Mouse (Mus musculus) E14TG2a.4 (cell line): Measurements from ENCODE around the gene Bphl.

ENCODE experiments used
- H3K27me3 ChIP-seq: 2 replicates; pipeline ENCODE4 v1.6.1; 2014; ENCODE audit warnings: low read length, control low read depth; ENCODE audit not compliant: insufficient read depth
- H3K36me3 ChIP-seq: 2 replicates; pipeline ENCODE4 v1.6.1; 2014; ENCODE audit warnings: low read length, control low read depth; ENCODE audit not compliant: insufficient read depth
- H3K4me1 ChIP-seq: replicated peaks from 2 replicates; pipeline ENCODE4 v1.6.1; 2014; ENCODE audit warnings: low read depth, low read length, control low read depth
- H3K4me3 ChIP-seq: replicated peaks from 2 replicates; pipeline ENCODE4 v1.5.1; 2014; ENCODE audit warnings: mild to moderate bottlenecking, low read length
- H3K9me3 ChIP-seq: 2 replicates; pipeline ENCODE4 v1.6.1; 2014; ENCODE audit warnings: low read length, control low read depth
- CTCF ChIP-seq: conservative IDR thresholded peaks from 2 replicates; pipeline ENCODE4 v1.5.1; 2014; ENCODE audit warnings: low read length
- NANOG ChIP-seq: IDR thresholded peaks from 2 replicates; pipeline ENCODE4 v1.6.1; 2014; ENCODE audit warnings: borderline replicate concordance, low read length, mixed read lengths
- POU5F1 ChIP-seq: IDR thresholded peaks from 2 replicates; pipeline ENCODE4 v1.6.1; 2014; ENCODE audit warnings: low read length, borderline replicate concordance

Gene Bphl

DNA sequence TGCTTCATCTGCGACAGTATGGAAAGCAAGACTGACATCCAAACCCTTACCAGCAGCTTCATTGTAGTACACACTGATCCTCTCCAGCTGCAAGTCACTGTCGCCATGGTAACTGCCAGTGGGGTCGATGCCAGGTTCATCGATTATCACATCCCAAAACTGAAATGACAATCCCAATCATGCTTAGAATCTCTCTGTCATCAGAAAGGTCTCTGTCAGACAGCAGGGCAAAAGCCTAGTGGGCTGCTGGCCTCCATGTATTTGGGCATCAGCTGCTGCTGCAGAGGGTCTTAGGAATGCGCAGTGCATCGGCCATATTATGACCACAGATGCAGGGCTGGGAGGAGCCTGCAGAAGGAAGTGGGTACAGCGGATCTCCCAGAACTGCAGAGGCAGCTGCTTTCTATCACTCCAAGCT, 51.5 kb downstream of the Bphl start:
- no peak for TF ChIP-seq CTCF
- TF ChIP-seq POU5F1, result no peak
- no peak for TF ChIP-seq NANOG
- H3K4me1 ChIP-seq, result peaks cover 53% of the 10 kb centered on the region
- no peaks in the 10 kb centered on the region for H3K36me3 ChIP-seq
- no peak overlapping the region for H3K4me3 ChIP-seq
- no peaks in the 10 kb centered on the region for H3K27me3 ChIP-seq
- no peaks in the 10 kb centered on the region for H3K9me3 ChIP-seq

DNA sequence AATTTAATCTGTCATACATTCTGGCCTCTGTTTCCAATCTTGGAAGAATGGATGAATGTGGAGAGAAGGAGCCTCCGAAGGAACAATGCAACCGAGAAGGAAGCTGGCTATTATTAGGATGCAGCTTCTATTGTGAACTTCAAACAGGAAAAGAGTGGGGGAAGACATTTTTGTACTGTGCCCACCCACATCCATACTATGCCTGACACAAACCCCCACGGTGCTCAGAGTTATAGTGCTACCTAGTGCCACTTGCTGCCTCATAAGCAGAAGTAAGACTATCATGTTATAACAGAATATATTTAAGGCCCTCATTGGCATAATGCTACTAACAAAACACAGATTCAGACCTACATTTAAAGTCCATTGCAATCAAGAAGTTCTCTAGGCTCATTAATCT, 52.0 kb downstream of the Bphl start:
- Histone ChIP-seq H3K4me1 (peaks cover 48% of the 10 kb centered on the region), H3K27me3 (no peaks in the 10 kb centered on the region), H3K9me3 (no peaks in the 10 kb centered on the region), H3K36me3 (no peaks in the 10 kb centered on the region), H3K4me3 (no peak overlapping the region)
- TF ChIP-seq POU5F1 (no peak), NANOG (no peak)

DNA sequence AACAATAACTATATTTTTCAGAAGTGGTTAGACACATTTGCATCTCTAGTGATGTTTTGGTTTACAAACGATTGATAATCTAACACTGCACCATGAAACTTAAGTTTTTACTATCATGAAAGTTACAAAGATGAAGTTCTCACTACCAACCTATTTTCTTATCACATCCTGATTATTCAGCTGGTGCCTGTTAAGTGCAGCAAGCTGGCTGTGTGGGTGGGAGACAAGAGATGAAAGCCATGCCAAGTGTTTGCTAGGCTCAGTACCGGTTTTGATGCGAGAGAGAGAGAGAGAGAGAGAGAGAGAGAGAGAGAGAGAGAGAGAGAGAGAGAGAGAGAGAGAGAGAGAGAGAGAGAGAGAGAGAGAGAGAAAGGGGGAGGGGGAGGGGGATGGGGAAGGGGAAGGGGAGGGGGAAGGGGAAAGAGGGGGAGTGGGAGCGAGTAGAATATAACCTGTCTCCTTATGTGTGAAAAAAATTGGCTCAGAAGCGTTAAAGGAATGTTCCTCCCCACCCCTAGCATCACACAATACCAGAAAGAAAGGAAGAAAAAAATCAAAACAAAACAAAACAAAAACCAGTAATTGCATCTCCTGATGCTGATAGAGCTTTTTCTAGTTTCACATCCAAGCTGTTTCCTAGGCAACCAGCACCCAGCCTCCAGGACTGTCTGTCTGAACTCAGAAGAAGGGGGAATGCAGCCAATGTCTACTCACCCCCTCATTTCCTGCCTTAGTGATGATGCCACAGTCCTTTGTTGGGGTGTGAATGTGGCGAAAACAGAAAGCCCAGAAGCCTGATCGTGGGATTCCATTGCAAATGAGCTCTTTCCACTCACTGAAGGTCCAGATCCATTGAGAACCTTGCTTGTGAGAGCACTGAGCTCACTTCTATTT, 58.4 kb downstream of the Bphl start:
- Histone ChIP-seq H3K9me3 (peaks cover 6% of the 10 kb centered on the region), H3K4me1 (peaks cover 19% of the 10 kb centered on the region), H3K4me3 (no peak overlapping the region), H3K27me3 (no peaks in the 10 kb centered on the region), H3K36me3 (no peaks in the 10 kb centered on the region)
- TF ChIP-seq POU5F1 (no peak), NANOG (no peak), CTCF (no peak)

DNA sequence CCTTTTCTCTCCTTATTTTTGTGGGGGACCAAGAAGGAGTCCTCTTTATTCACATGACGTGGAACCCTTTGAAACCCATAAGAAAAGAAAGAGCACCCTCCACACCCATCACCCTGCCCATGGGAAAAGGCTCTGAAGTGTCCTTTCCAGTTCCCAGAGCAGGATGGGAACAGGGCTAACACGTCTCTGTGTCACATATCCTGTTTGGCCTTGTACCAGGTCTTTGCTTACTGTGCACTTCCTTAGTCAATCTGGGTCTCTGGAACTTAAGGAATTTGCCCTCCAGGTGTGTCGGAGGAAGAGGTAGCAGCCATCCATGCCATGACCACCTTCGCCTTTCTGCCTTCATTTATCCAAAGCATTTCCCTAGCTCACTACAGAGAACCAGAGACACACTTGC, 59.1 kb downstream of the Bphl start:
- Histone ChIP-seq H3K27me3 (no peaks in the 10 kb centered on the region), H3K4me3 (no peak overlapping the region), H3K9me3 (peaks cover 6% of the 10 kb centered on the region), H3K4me1 (peaks cover 19% of the 10 kb centered on the region), H3K36me3 (no peaks in the 10 kb centered on the region)
- TF ChIP-seq CTCF (no peak), NANOG (no peak), POU5F1 (no peak)

DNA sequence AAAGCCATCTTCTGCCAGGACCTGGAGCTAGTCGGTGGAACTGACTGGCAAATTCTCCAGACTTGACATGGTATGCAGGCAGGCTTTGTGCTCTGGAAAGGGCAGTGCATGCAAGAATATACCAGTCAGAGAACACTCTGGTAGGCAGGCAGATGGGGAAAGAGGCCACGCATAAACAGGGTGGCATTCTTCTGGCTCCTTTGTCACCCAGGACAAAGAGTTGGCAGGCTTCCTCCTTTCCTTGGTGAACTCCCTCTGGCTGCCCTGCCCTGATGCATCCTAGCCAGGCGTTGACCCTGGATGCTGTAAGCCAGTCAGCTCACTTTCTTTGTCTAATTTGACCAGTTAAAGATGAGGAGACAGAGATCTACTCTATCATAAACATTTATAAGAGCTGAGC, 59.7 kb downstream of the Bphl start:
- H3K4me3 ChIP-seq, result no peak overlapping the region
- H3K4me1 ChIP-seq, result peaks cover 19% of the 10 kb centered on the region
- no peak for TF ChIP-seq POU5F1
- no peak for TF ChIP-seq CTCF
- no peak for TF ChIP-seq NANOG
- no peaks in the 10 kb centered on the region for H3K27me3 ChIP-seq
- peaks cover 6% of the 10 kb centered on the region for H3K9me3 ChIP-seq
- no peaks in the 10 kb centered on the region for H3K36me3 ChIP-seq

DNA sequence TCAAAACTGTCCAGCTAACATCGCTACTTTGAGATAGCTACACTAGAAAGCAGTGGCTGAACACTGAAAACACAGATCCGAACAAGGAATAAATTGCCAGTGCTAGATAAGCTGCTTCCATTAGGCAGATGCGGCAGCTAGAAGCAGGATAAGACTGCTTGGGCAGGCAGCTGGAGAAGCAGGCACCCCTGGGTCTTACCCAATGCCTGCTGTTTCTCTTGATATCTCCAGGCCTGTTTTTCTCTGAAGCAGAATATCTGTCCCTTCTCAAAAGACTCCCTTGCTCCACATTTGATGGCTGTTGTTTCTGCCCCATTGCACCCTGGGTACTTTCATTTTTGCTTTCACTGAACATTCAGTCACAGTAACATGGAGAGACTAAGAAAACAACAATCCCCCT, 63.3 kb downstream of the Bphl start:
- H3K9me3 ChIP-seq, result peaks cover 6% of the 10 kb centered on the region
- no peak for TF ChIP-seq NANOG
- TF ChIP-seq CTCF, result no peak
- no peak for TF ChIP-seq POU5F1
- H3K36me3 ChIP-seq, result no peaks in the 10 kb centered on the region
- H3K27me3 ChIP-seq, result no peaks in the 10 kb centered on the region
- peaks cover 14% of the 10 kb centered on the region for H3K4me1 ChIP-seq
- no peak overlapping the region for H3K4me3 ChIP-seq

DNA sequence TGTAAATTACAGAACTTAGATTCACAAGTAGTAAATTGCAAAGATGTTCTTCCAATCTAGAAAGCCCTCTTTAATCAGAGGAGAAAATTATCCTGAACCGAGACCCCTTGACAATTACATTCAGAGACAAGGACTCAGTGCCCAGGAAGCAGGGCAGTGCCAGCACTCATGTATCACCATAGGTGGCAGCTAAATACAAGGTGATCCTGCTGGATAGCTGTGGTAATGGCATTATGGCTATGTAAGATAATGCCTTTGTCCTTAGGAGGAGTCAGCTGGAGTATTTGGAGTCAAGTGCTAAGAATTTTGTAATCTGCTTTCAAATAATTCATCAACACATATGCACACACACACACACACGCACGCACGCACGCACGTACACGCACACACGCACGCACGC, 63.9 kb downstream of the Bphl start:
- TF ChIP-seq CTCF (no peak), NANOG (no peak), POU5F1 (no peak)
- no peaks in the 10 kb centered on the region for H3K36me3 ChIP-seq
- peaks cover 13% of the 10 kb centered on the region for H3K4me1 ChIP-seq
- peaks cover 6% of the 10 kb centered on the region for H3K9me3 ChIP-seq
- no peaks in the 10 kb centered on the region for H3K27me3 ChIP-seq
- no peak overlapping the region for H3K4me3 ChIP-seq

DNA sequence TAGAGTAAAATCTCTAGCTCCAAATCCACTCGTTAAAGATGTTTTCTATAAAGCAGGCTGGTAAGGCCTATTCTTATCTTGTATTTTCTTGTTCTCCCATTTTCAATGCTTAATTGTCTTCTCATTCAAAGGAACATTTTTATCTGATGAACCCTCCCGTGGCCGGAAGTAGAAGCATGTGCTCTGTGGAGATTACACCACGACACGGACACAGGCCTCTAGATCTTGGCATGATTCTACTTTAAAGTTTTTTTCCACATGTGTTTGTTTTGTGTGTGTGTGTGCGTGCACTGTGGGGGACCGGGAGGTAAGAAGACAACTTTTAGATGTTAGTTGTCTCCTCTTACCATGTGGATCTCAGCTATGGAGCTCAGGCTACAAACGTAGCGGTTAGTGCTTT, 64.5 kb downstream of the Bphl start:
- H3K4me3 ChIP-seq, result no peak overlapping the region
- peaks cover 13% of the 10 kb centered on the region for H3K4me1 ChIP-seq
- peaks cover 6% of the 10 kb centered on the region for H3K9me3 ChIP-seq
- no peak for TF ChIP-seq NANOG
- no peak for TF ChIP-seq POU5F1
- TF ChIP-seq CTCF, result no peak
- no peaks in the 10 kb centered on the region for H3K27me3 ChIP-seq
- no peaks in the 10 kb centered on the region for H3K36me3 ChIP-seq
